Mouse (Mus musculus) kidney, adult 2 months (tissue): ENCODE measurements around the gene Hoxb8. TPM values are rescaled to one million over a fixed set of nuclear protein-coding genes. Genes with fewer than 3 reads are reported as not detected.
A peak's percentile ranks its signal among the peaks of the same experiment; 100 is the strongest.

Experiments
- DNase-seq: peaks from one replicate; pipeline ENCODE4 v3.0.0; 2021
- H3K27ac ChIP-seq: fragments of 200-500 bp; 2 replicates; pipeline ENCODE4 v1.5.1; 2012; ENCODE audit warnings: low read depth, low read length, control low read depth, inconsistent platforms; ENCODE audit not compliant: insufficient read depth
- H3K27me3 ChIP-seq: fragments of 200-500 bp; replicated peaks from 2 replicates; pipeline ENCODE4 v1.6.1; 2012; ENCODE audit warnings: mild to moderate bottlenecking, moderate library complexity, low read length, inconsistent platforms; ENCODE audit not compliant: control insufficient read depth, insufficient read depth
- H3K36me3 ChIP-seq: fragments of 200-500 bp; 2 replicates; pipeline ENCODE4 v1.6.1; 2012; ENCODE audit warnings: mild to moderate bottlenecking, moderate library complexity, low read length, inconsistent platforms; ENCODE audit not compliant: control insufficient read depth, insufficient read depth
- H3K4me1 ChIP-seq: fragments of 200-500 bp; 2 replicates; pipeline ENCODE4 v1.6.1; 2011; ENCODE audit warnings: low read length; ENCODE audit not compliant: control insufficient read depth, insufficient read depth
- H3K4me3 ChIP-seq: fragments of 200-500 bp; 2 replicates; pipeline ENCODE4 v1.5.1; 2011; ENCODE audit warnings: mild to moderate bottlenecking, low read depth, low read length, control low read depth; ENCODE audit not compliant: insufficient read depth
- CTCF ChIP-seq: fragments of 200-500 bp; conservative IDR thresholded peaks from 2 replicates; pipeline ENCODE4 v1.5.1; 2011; ENCODE audit warnings: low read depth, mild to moderate bottlenecking, control low read depth, low read length, moderate library complexity, mixed read lengths; ENCODE audit not compliant: insufficient read depth, insufficient read length
- POLR2A ChIP-seq: fragments of 200-500 bp; IDR thresholded peaks from one replicate; pipeline ENCODE4 v1.6.1; 2011; ENCODE audit warnings: low read depth, low read length, control low read depth
- WGBS: fragments of 180-500 bp; shearing (Covaris S2); methylation state at CpG from one replicate; pipeline ENCODE4 v1.1.7; 2018; 5-methylcytosine and 5-hydroxymethylcytosine counted together
- polyA plus RNA-seq: library from polyadenylated mRNA; depleted of rRNA; stranded (reverse); fragments of >200 nt; gene quantifications from 2 replicates; pipeline ENCODE4 v1.2.3, GENCODE M21; 2012

Hoxb8 gene
- polyA plus RNA-seq, 1 experiment, result 51.7 TPM

DNA sequence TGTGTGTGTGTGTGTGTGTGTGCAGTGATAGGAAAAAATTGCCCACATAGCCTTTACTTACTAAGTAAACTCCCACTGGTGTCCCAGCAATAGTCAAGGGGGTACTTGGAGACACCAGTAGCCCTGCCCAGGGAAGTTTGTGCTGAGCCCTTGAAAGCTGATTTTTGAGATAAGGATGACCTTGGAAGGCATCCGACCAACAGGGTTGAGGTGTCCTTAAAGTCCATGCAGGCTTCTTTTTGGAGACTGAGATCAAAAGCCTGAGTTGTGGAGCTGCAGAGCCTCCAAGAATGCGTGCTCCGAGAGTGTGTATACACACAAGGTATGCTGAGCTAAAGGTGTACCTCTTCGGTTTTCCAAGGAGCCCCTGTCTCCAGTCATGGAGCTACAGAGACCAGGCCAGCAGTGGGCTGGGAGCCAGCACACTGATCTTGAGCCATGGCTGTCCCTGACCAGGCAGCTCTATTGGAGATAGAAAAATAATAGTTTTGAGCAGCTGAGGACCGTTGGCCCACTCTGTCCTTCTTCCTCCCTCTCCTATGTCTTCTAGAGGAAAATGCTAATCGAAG lies 19.4 kb upstream of the Hoxb8 start:
- WGBS, result 54% methylated on average over 6 of the region's 6 CpGs
- no peak overlapping the region for H3K4me3 ChIP-seq
- TF ChIP-seq POLR2A, result no peak
- no peak for TF ChIP-seq CTCF
- DNase-seq, result peak; percentile 17
- H3K27ac ChIP-seq, result no peak overlapping the region
- H3K27me3 ChIP-seq, result no peaks in the 10 kb centered on the region
- H3K36me3 ChIP-seq, result no peaks in the 10 kb centered on the region; the same call in 1 of the 2 replicates
- peaks cover 34% of the 10 kb centered on the region for H3K4me1 ChIP-seq

DNA sequence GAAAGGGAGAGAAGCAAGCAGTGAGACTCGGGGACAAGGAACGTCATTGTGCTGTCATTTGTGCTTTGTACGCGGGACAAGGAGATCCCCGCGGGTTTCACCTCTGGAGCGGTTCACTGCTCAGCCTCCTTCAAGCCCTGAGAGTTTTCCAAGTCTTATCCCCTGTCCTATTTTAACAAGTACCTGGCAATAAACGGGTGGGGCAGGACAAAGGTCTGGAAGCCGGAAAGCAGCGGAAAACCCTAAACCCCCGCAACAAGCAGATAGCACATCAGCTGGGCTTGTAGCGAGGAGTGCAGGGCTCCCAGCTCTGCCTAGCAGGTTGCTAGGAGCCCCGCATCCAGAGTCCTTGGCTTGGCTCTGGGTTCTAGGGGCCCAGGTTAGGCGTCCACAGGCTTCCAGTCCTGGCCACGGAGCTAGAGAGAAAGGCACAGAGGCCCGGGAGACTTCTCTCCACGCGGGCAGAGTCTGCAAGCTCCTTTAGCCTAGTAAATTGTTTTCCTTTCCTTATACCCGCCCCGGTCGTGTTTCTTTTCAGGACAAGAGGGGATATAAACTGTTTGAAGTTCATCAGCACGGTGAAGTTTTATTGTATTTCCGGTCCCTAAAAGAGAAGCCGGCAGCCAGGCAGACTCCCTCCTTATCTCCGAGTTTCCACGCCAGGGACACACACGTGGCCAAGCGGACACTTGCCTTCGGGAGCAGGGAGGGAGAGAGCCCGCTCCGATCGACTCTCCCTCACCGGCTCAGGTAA lies 17.9 kb upstream of the Hoxb8 start:
- Histone ChIP-seq H3K27ac (no peak overlapping the region; the same call in 1 of the 2 replicates), H3K36me3 (no peaks in the 10 kb centered on the region; the same call in 1 of the 2 replicates), H3K27me3 (no peaks in the 10 kb centered on the region), H3K4me3 (no peak overlapping the region), H3K4me1 (peaks cover 22% of the 10 kb centered on the region)
- TF ChIP-seq CTCF (no peak), POLR2A (no peak)
- 38% methylated on average over 33 of the region's 33 CpGs for WGBS
- peak; percentile 26 for DNase-seq

DNA sequence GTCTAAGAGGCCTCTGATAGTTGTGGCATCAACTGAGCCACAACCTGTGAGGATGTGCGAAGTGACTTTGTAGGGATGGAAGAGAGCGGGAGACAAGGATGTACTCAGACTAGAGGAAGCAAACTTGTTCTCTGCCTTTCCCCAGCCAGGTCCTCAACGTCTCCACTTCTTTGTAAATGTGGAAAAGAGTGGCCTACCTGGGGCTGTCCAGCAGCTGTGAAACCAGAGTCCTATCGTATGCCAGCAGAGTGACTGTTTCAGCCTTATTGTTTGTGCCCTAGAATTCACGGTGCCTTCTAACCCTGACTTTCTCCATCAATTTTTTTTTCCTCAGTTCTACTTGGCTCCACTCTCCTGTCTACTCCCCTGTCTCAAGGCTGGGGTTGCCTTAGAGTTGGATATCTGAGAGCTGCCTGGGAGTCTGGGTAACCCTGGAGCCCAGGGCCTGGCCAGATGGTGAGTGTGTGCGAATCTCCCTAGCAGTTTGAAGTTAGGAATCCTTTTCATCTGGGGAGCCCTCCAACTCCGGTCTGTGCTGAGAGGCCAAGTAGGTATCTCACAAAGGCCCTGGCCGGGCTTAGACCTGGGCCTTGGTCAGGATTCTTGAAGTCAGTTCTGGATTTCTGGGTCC lies 17.2 kb upstream of the Hoxb8 start:
- no peak for DNase-seq
- Histone ChIP-seq H3K27ac (peak overlapping the region; percentile 13; the same call in 1 of the 2 replicates), H3K4me1 (peaks cover 21% of the 10 kb centered on the region)

GRCm38 (mm10) chr11:96265954-96266353 lies 15.8 kb upstream of the Hoxb8 start:
- no peak for TF ChIP-seq CTCF
- H3K27me3 ChIP-seq, result no peaks in the 10 kb centered on the region
- H3K4me3 ChIP-seq, result no peak overlapping the region
- peaks cover 29% of the 10 kb centered on the region for H3K4me1 ChIP-seq
- DNase-seq, result peak; percentile 93
- WGBS, result 9% methylated on average over 7 of the region's 7 CpGs
- H3K36me3 ChIP-seq, result no peaks in the 10 kb centered on the region; the same call in 1 of the 2 replicates
- H3K27ac ChIP-seq, result peak overlapping the region; percentile 81

More for the DNA sequence above, 17.2 kb upstream of the Hoxb8 start:
- no peaks in the 10 kb centered on the region for H3K27me3 ChIP-seq
- TF ChIP-seq POLR2A (no peak), CTCF (no peak)
- no peaks in the 10 kb centered on the region; the same call in 1 of the 2 replicates for H3K36me3 ChIP-seq
- H3K4me3 ChIP-seq, result no peak overlapping the region
- 82% methylated on average over 8 of the region's 8 CpGs for WGBS

GRCm38 (mm10) chr11:96267021-96267920 lies 14.4 kb upstream of the Hoxb8 start:
- Histone ChIP-seq H3K4me3 (no peak overlapping the region), H3K36me3 (no peaks in the 10 kb centered on the region; the same call in 1 of the 2 replicates), H3K4me1 (peaks cover 21% of the 10 kb centered on the region; the same call in 1 of the 2 replicates), H3K27ac (no peak overlapping the region), H3K27me3 (no peaks in the 10 kb centered on the region)
- 80% methylated on average over 7 of the region's 7 CpGs for WGBS
- DNase-seq, result peak; percentile 11
- no peak for TF ChIP-seq CTCF
- TF ChIP-seq POLR2A, result no peak

- no peak overlapping the region for H3K4me3 ChIP-seq
- H3K4me1 ChIP-seq, result peaks cover 25% of the 10 kb centered on the region; the same call in 1 of the 2 replicates
- no peak for TF ChIP-seq CTCF
- no peak for TF ChIP-seq POLR2A
- H3K27me3 ChIP-seq, result no peaks in the 10 kb centered on the region
- 88% methylated on average over 1 of the region's 1 CpGs for WGBS
- no peaks in the 10 kb centered on the region; the same call in 1 of the 2 replicates for H3K36me3 ChIP-seq
- no peak for DNase-seq
- H3K27ac ChIP-seq, result no peak overlapping the region
Measured at GRCm38 (mm10) chr11:96268031-96268745, 13.5 kb upstream of the Hoxb8 start.
